Mouse (Mus musculus): ENCODE data around the gene Nr5a1. TPM values are rescaled to one million over a fixed set of nuclear protein-coding genes. Genes with fewer than 3 reads are reported as not detected.

The Nr5a1 gene
- polyA plus RNA-seq, 1 experiment from 2014 or later = not detected

DNA sequence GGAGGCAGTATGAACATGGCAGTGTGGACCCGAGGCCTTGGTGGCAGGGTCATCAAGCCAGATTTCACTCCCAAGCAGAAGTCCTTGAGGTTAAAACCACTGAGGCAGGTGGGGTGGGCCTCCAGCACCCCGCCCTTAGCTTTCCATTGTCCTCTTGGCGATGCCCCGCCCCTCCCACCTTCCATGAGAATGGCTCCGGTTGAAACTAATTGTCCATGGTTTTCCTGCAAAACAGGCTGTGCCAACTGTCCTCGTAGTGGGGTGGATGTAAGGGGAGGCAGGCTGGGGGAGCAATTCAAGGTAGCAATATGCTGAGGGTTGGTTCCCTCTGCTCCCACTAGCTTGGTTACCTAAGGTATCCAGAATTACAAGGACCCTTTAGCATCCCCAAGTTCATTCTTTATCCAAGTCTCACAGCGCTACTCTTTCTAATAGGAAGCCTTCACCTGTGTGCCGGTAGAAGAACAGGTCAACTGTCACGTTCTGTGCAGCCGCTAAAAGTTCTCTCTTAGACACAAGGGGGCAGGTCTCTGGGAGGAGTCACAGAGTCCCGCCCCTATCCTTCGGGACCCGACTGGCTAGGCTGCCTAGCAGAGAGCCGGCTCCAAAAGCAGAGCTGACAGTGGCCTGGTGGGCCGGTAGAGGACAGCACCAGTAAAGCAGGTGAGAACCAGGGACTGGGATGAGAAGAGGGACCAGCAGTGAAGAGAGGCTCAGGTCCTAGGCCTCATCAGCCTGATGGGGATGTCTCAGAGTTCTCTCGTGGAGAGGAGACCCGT, 45.4 kb downstream of the Nr5a1 start:
- Histone ChIP-seq H3K9ac (replicated peaks) (no peak overlapping the region), H3K9me3 (ENCODE audit: low read length) (no peaks in the 10 kb centered on the region), H3K4me1 (ENCODE audit: insufficient read depth) (no peaks in the 10 kb centered on the region; the same call in 1 of the 2 replicates), H3K36me3 (replicated peaks; ENCODE audit: insufficient read depth, low read length) (no peaks in the 10 kb centered on the region), H3K27ac (ENCODE audit: low read depth) (no peak overlapping the region), H3K4me2 (ENCODE audit: low read depth, low read length) (peak overlapping the region; percentile 42; the same call in 1 of the 2 replicates), H3K4me3 (ENCODE audit: low read depth, low read length) (no peak overlapping the region), H3K27me3 (ENCODE audit: insufficient read depth, low read length) (0 out of 2 replicates have a peak, but pooled peaks cover 4% of the 10 kb centered on the region)
- 12% methylated on average over 17 of the region's 17 CpGs for WGBS (ENCODE audit: insufficient replicate concordance)
- DNase-seq (peak; percentile 52), ATAC-seq (peak; percentile 82)
- TF ChIP-seq CTCF (IDR thresholded peaks at IDR 0.05; ENCODE audit: low read depth) (peak; percentile 31; the same call in 1 of the 2 replicates), EP300 (IDR thresholded peaks at IDR 0.05; ENCODE audit: low read depth) (no peak)

DNA sequence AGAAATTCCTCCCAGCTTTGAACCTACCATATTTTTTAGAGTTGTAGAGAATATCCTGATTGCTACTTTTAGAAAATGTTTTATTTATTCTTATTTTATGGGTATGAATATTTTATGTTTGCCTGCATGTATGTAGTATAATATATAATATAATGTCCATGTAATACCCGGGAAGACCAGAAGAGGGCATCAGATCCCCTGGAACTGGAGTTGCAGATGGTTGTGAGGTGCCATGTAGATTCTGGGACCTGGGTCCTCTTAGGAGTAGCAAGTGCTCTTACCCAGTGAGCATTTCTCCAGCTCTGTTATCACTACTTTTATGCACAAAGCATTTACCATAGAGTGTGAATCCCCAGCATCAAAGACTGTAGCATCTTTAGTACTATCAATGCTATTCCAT, 52.9 kb downstream of the Nr5a1 start:
- no peaks in the 10 kb centered on the region for H3K27me3 ChIP-seq (ENCODE audit: insufficient read depth, low read length)
- no peaks in the 10 kb centered on the region for H3K4me1 ChIP-seq (ENCODE audit: insufficient read depth)
- H3K4me2 ChIP-seq (ENCODE audit: low read depth, low read length) = no peak overlapping the region
- no peak for ATAC-seq
- TF ChIP-seq EP300 (IDR thresholded peaks at IDR 0.05; ENCODE audit: low read depth) (no peak), CTCF (IDR thresholded peaks at IDR 0.05; ENCODE audit: low read depth) (peak; percentile 59)
- no peaks in the 10 kb centered on the region for H3K36me3 ChIP-seq (replicated peaks; ENCODE audit: insufficient read depth, low read length)
- no peak for DNase-seq
- no peak overlapping the region for H3K9ac ChIP-seq (replicated peaks)
- H3K4me3 ChIP-seq (ENCODE audit: low read depth, low read length) = no peak overlapping the region
- H3K27ac ChIP-seq (ENCODE audit: low read depth) = no peak overlapping the region
- 3% methylated on average over 1 of the region's 1 CpGs for WGBS (ENCODE audit: insufficient replicate concordance)
- H3K9me3 ChIP-seq (ENCODE audit: low read length) = no peaks in the 10 kb centered on the region

DNA sequence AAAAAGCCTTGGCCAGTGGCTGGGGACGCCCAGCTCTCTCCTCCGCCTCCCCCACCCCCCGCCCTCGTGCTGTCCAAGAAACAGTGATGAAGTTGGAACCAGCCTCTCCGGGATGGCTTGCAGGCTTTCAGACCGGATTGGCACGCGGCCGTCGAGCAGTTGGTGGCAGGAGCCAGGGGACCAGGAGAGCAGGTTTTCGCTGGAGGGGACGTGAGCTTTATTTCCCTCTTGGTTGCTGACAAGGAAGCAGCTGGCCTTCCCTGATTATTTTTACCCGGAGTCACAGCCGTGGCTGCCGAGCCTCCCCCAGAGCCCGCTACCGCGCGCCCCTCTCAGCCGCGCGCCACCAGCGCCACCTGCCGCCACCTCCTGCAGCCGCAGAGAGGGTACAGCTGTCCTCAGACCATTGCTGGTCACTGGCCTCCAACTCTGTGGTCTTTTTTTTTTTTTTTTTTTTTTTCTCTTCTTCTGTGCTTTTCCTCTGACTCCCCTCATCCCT, 56.0 kb downstream of the Nr5a1 start:
- Histone ChIP-seq H3K27me3 (ENCODE audit: insufficient read depth, low read length) (no peaks in the 10 kb centered on the region), H3K4me3 (ENCODE audit: low read depth, low read length) (peak overlapping the region; percentile 24), H3K9me3 (ENCODE audit: low read length) (no peaks in the 10 kb centered on the region), H3K4me2 (ENCODE audit: low read depth, low read length) (peak overlapping the region; percentile 66), H3K27ac (ENCODE audit: low read depth) (no peak overlapping the region), H3K4me1 (ENCODE audit: insufficient read depth) (no peaks in the 10 kb centered on the region), H3K9ac (replicated peaks) (no peak overlapping the region), H3K36me3 (replicated peaks; ENCODE audit: insufficient read depth, low read length) (no peaks in the 10 kb centered on the region)
- no peak for TF ChIP-seq EP300 (IDR thresholded peaks at IDR 0.05; ENCODE audit: low read depth)
- TF ChIP-seq CTCF (IDR thresholded peaks at IDR 0.05; ENCODE audit: low read depth) = peak; percentile 88
- peak; percentile 76 for DNase-seq
- peak; percentile 88 for ATAC-seq
- WGBS (ENCODE audit: insufficient replicate concordance) = 2% methylated on average over 25 of the region's 25 CpGs

DNA sequence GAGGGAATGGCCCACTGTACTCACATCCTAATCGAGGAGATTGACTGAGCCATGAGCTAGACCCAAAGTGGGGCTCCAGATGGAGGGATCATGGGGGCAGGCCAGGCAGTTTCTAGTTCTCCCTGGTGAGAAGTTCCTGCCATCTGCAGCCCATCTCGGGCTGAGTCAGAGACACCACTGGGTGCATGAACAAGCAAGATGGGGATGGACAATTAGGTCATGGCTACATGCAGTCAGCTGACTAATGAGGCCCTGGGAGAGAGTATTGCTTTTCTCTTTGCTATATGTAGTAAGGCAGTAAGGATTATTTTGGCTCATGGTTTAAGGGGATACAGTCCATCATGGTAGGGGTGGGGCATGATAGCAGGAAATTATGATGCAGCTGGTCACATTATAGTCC, 60.6 kb downstream of the Nr5a1 start:
- no peak overlapping the region for H3K4me3 ChIP-seq (ENCODE audit: low read depth, low read length)
- H3K27me3 ChIP-seq (ENCODE audit: insufficient read depth, low read length) = no peaks in the 10 kb centered on the region
- WGBS (ENCODE audit: insufficient replicate concordance) = 79% methylated on average over 2 of the region's 2 CpGs
- no peak overlapping the region for H3K27ac ChIP-seq (ENCODE audit: low read depth)
- no peaks in the 10 kb centered on the region for H3K36me3 ChIP-seq (replicated peaks; ENCODE audit: insufficient read depth, low read length)
- no peak overlapping the region for H3K4me2 ChIP-seq (ENCODE audit: low read depth, low read length)
- H3K4me1 ChIP-seq (ENCODE audit: insufficient read depth) = no peaks in the 10 kb centered on the region
- ATAC-seq = no peak
- no peaks in the 10 kb centered on the region for H3K9me3 ChIP-seq (ENCODE audit: low read length)
- DNase-seq = no peak
- no peak for TF ChIP-seq EP300 (IDR thresholded peaks at IDR 0.05; ENCODE audit: low read depth)
- no peak for TF ChIP-seq CTCF (IDR thresholded peaks at IDR 0.05; ENCODE audit: low read depth)
- H3K9ac ChIP-seq (replicated peaks) = no peak overlapping the region

- ATAC-seq (no peak), DNase-seq (no peak)
- Histone ChIP-seq H3K9me3 (ENCODE audit: low read length) (no peaks in the 10 kb centered on the region), H3K36me3 (replicated peaks; ENCODE audit: insufficient read depth, low read length) (no peaks in the 10 kb centered on the region), H3K27me3 (ENCODE audit: insufficient read depth, low read length) (no peaks in the 10 kb centered on the region), H3K4me2 (ENCODE audit: low read depth, low read length) (no peak overlapping the region), H3K9ac (replicated peaks) (no peak overlapping the region), H3K4me3 (ENCODE audit: low read depth, low read length) (no peak overlapping the region), H3K4me1 (ENCODE audit: insufficient read depth) (no peaks in the 10 kb centered on the region), H3K27ac (ENCODE audit: low read depth) (no peak overlapping the region)
- TF ChIP-seq CTCF (IDR thresholded peaks at IDR 0.05; ENCODE audit: low read depth) (no peak), EP300 (IDR thresholded peaks at IDR 0.05; ENCODE audit: low read depth) (no peak)
- 87% methylated on average over 5 of the region's 5 CpGs for WGBS (ENCODE audit: insufficient replicate concordance)
Measured at GRCm38 (mm10) chr2:38653293-38653619, 61.1 kb downstream of the Nr5a1 start.

DNA sequence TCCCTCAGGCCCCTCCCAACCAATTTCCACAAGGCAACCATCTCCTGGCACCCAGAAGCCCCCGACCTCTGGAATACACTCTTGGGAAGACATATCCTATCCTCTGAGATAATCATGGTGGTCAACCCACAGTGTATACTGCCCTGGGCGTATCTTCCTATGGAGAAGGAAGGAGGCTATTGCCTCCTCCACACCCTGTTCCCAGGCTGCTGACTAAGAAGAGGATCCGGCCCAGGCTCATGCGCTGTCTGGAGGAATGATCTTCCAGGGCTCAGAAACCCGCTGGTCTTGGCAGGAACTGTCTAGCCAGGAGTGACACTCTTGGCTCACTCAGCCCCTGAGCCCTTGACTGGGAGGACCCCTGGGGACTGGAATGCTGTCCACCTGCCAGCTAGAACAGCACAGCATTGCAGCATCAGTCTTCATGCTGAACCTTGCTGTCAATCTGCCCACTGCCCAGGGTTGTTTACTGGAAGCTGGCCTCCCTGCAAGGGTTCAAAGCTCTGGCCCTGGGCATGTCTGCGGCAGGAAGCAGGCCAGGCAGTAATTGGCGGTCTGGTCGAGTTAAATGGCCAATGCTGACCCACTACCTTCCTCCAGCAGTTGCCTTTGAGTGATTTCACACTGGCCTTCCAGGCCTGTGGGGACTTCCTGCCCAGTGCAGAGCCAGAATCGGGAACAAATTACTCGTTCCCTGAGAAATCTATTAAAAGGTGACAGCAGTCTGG, 61.6 kb downstream of the Nr5a1 start:
- Histone ChIP-seq H3K4me1 (ENCODE audit: insufficient read depth) (no peaks in the 10 kb centered on the region), H3K36me3 (replicated peaks; ENCODE audit: insufficient read depth, low read length) (no peaks in the 10 kb centered on the region), H3K27ac (ENCODE audit: low read depth) (no peak overlapping the region), H3K9me3 (ENCODE audit: low read length) (no peaks in the 10 kb centered on the region), H3K9ac (replicated peaks) (no peak overlapping the region), H3K4me2 (ENCODE audit: low read depth, low read length) (no peak overlapping the region), H3K27me3 (ENCODE audit: insufficient read depth, low read length) (no peaks in the 10 kb centered on the region), H3K4me3 (ENCODE audit: low read depth, low read length) (no peak overlapping the region)
- ATAC-seq (no peak), DNase-seq (no peak)
- WGBS (ENCODE audit: insufficient replicate concordance) = 62% methylated on average over 10 of the region's 10 CpGs
- no peak for TF ChIP-seq EP300 (IDR thresholded peaks at IDR 0.05; ENCODE audit: low read depth)
